Mouse (Mus musculus) heart, embryonic 10.5 days (tissue): ENCODE measurements around the gene Ifitm2. TPM values are rescaled to one million over a fixed set of nuclear protein-coding genes. Genes with fewer than 3 reads are reported as not detected.

Source experiments
- DNase-seq: peaks from one replicate; pipeline ENCODE4 v3.0.0-alpha.2; 2017; ENCODE audit warnings: low spot score
- H3K27ac ChIP-seq: fragments of 300-500 bp; sonication (generic); 2 replicates; pipeline ENCODE4 v1.5.1; 2016; ENCODE audit warnings: mild to moderate bottlenecking
- H3K27me3 ChIP-seq: fragments of 300-500 bp; sonication (generic); 2 replicates; pipeline ENCODE4 v1.6.1; 2016; ENCODE audit warnings: mild to moderate bottlenecking; ENCODE audit not compliant: poor library complexity, insufficient read depth, severe bottlenecking
- H3K36me3 ChIP-seq: fragments of 300-500 bp; sonication (generic); 2 replicates; pipeline ENCODE4 v1.6.1; 2016; ENCODE audit warnings: mild to moderate bottlenecking, moderate library complexity
- H3K4me1 ChIP-seq: fragments of 300-500 bp; sonication (generic); 2 replicates; pipeline ENCODE4 v1.6.1; 2016; ENCODE audit warnings: mild to moderate bottlenecking
- H3K4me3 ChIP-seq: fragments of 300-500 bp; sonication (generic); 2 replicates; pipeline ENCODE4 v1.5.1; 2016; ENCODE audit warnings: mild to moderate bottlenecking, moderate library complexity
- H3K9me3 ChIP-seq: fragments of 300-500 bp; sonication (generic); 2 replicates; pipeline ENCODE4 v1.6.1; 2016; ENCODE audit warnings: mild to moderate bottlenecking, moderate library complexity
- WGBS: fragments of 180-500 bp; shearing (Covaris S2); methylation state at CpG from one replicate; pipeline ENCODE4 v1.1.7; 2016; 5-methylcytosine and 5-hydroxymethylcytosine counted together
- polyA plus RNA-seq: library from polyadenylated mRNA; unstranded; fragments of >200 nt; fragmentation: Nextera tagmentation; extraction: Ambion mirVana; gene quantifications from 2 replicates; pipeline ENCODE4 v1.2.1, GENCODE M21; 2016

Ifitm2 gene
- polyA plus RNA-seq, 1 experiment from 2014 or later = 508 TPM

DNA sequence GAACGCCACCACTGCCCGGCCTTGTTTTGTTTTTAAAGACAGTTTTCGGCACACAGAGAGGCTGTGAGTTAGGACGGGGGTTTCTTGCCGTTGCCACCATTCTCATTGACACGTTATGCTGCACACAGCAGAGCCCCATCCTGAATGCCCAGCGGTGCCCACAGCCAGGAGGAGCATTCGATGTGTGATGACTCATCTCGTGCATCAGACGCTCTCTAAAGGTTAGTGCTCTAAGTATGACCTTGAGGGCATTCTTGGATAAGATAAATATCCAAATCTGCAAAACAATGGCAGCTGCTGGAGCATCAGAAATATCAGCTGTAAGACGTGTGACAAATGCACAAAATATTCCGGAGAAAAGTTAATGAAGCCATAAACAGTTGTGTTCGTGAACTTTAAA, 48.7 kb downstream of the Ifitm2 start:
- WGBS = 76% methylated on average over 13 of the region's 13 CpGs
- no peak overlapping the region for H3K27ac ChIP-seq

GRCm38 (mm10) chr7:140905642-140906081, 50.1 kb downstream of the Ifitm2 start:
- Histone ChIP-seq H3K27ac (no peak overlapping the region), H3K4me1 (peaks cover 19% of the 10 kb centered on the region)
- WGBS = 46% methylated on average over 2 of the region's 2 CpGs

More for the DNA sequence above, 48.7 kb downstream of the Ifitm2 start:
- no peak for DNase-seq
- Histone ChIP-seq H3K4me1 (peaks cover 15% of the 10 kb centered on the region; the same call in 1 of the 2 replicates), H3K36me3 (no peaks in the 10 kb centered on the region), H3K27me3 (peaks cover 13% of the 10 kb centered on the region; the same call in 1 of the 2 replicates), H3K4me3 (no peak overlapping the region), H3K9me3 (no peaks in the 10 kb centered on the region)

More at GRCm38 (mm10) chr7:140905642-140906081, 50.1 kb downstream of the Ifitm2 start:
- no peak for DNase-seq
- Histone ChIP-seq H3K4me3 (no peak overlapping the region), H3K36me3 (no peaks in the 10 kb centered on the region), H3K9me3 (no peaks in the 10 kb centered on the region), H3K27me3 (peaks cover 13% of the 10 kb centered on the region; the same call in 1 of the 2 replicates)

Other genes with a start within 250 kb of the Ifitm2 start
- gene Cyp2e1, start 192.2 kb downstream of the Ifitm2 start, polyA plus RNA-seq = not detected in 2 replicates
- 0.16 and 0.49 TPM in 2 replicates for gene Syce1, start 168.1 kb downstream of the Ifitm2 start, polyA plus RNA-seq
- gene Zfp941, start 133.8 kb downstream of the Ifitm2 start, polyA plus RNA-seq = 1.0 and 1.1 TPM in 2 replicates
- 0.85 TPM in 1 of 2 replicates, not detected in the other for gene Urah, start 121.0 kb downstream of the Ifitm2 start, polyA plus RNA-seq
- gene Scgb1c1, start 110.4 kb downstream of the Ifitm2 start, polyA plus RNA-seq = not detected in 2 replicates
- not detected in 2 replicates for gene Odf3, start 108.2 kb downstream of the Ifitm2 start, polyA plus RNA-seq
- not detected in 2 replicates for gene Gm45785, start 99.7 kb downstream of the Ifitm2 start, polyA plus RNA-seq
- gene Ric8a, start 99.0 kb downstream of the Ifitm2 start, polyA plus RNA-seq = 47.3 and 58.8 TPM in 2 replicates
- gene Bet1l, start 98.4 kb downstream of the Ifitm2 start, polyA plus RNA-seq = 28.1 and 31.4 TPM in 2 replicates
- 249 and 270 TPM in 2 replicates for gene Psmd13, start 74.0 kb downstream of the Ifitm2 start, polyA plus RNA-seq
- gene Sirt3, start 73.7 kb downstream of the Ifitm2 start, polyA plus RNA-seq = 31.5 and 40.1 TPM in 2 replicates
- 13.6 and 46.8 TPM in 2 replicates for gene Cox8b, start 55.5 kb downstream of the Ifitm2 start, polyA plus RNA-seq
- gene Nlrp6, start 35.1 kb downstream of the Ifitm2 start, polyA plus RNA-seq = 0.14 TPM in 1 of 2 replicates, not detected in the other
- gene Pgghg, start 14.6 kb downstream of the Ifitm2 start, polyA plus RNA-seq = 13.7 and 16.1 TPM in 2 replicates
- gene Ifitm5, start 5.7 kb downstream of the Ifitm2 start, polyA plus RNA-seq = 1.8 and 2.3 TPM in 2 replicates
- gene Gm45717, start 50 bp downstream of the Ifitm2 start, polyA plus RNA-seq = not detected in 2 replicates
- gene Ifitm1, start 11.2 kb upstream of the Ifitm2 start, polyA plus RNA-seq = 3.6 and 12.5 TPM in 2 replicates
- 24.5 and 32.7 TPM in 2 replicates for gene Ifitm3, start 54.8 kb upstream of the Ifitm2 start, polyA plus RNA-seq
- not detected in 2 replicates for gene Ifitm6, start 61.9 kb upstream of the Ifitm2 start, polyA plus RNA-seq
- gene Gm17387, start 73.1 kb upstream of the Ifitm2 start, polyA plus RNA-seq = not detected in 2 replicates
- 2.6 and 12.7 TPM in 2 replicates for gene B4galnt4, start 105.1 kb upstream of the Ifitm2 start, polyA plus RNA-seq
- gene Pkp3, start 122.2 kb upstream of the Ifitm2 start, polyA plus RNA-seq = 0.94 and 3.4 TPM in 2 replicates
- gene Sigirr, start 144.6 kb upstream of the Ifitm2 start, polyA plus RNA-seq = 3.0 and 5.7 TPM in 2 replicates
- 0.42 and 0.97 TPM in 2 replicates for gene Ano9, start 161.8 kb upstream of the Ifitm2 start, polyA plus RNA-seq
- gene Ptdss2, start 166.4 kb upstream of the Ifitm2 start, polyA plus RNA-seq = 87.8 and 91.1 TPM in 2 replicates
- gene Rnh1, start 216.9 kb upstream of the Ifitm2 start, polyA plus RNA-seq = 103 and 105 TPM in 2 replicates
- gene Hras, start 238.0 kb upstream of the Ifitm2 start, polyA plus RNA-seq = 89.6 and 92.6 TPM in 2 replicates
- 3.3 and 6.7 TPM in 2 replicates for gene Lrrc56, start 238.2 kb upstream of the Ifitm2 start, polyA plus RNA-seq